Mouse (Mus musculus): ENCODE data around the gene Itpripl1.
"Not testable (repeated sequence)": the region's sequence is repeated elsewhere in the genome, so short reads cannot be mapped to it uniquely, and the experiment has no call there.

Itpripl1 gene

DNA sequence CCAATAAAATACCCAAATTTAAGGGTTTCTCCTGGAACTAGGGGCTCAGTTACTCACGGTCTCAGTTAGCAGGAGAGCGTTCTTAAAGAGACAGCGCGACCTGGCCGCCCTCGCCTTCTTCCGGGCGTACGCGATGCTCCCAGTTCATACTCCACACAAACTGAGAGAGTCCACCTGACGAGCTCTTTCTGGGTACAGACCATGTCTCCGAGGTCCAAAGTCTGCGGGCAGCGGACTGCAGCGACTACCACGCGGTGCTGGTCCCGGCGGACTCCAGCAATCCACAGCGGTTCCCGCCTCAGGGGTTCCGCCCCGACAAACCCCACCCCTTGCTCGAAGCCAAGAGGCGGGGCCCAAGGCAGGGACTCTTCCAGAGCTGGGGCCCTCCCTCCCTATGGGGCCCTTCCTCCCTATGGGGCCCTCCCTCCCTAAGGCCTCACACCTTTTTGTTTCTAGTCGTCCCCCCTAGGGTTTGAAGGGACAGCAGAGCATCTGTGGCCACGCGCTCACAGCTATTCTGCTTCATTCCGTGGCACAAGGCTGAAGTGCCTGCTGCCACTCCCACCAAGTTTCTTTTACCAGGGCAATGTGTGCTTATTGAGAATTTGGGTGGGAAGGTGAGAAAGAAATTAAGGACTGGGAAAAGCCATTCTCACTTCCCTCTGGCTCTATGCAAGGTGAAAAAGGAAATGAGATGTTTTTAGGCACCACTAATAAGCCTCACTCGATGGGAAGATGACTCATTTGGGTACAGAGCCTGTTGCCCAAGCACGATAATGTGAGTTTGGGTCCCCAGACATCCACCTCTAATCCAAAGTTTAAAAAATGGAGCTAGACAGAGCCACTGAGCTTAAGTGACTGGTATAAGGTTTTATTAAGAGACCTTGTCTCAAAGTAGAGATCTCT is at the start of gene Itpripl1:
Gene Itpripl1 (minus strand): TSS at position 285 of the 906 bp plus-strand sequence.
- peaks cover 38% of the 10 kb centered on the region for H3K27me3 ChIP-seq (ENCODE audit: insufficient read depth, low read length)
- peak within 1 kb of the TSS; percentile 82 for H3K4me3 ChIP-seq (replicated peaks; ENCODE audit: low read length)
- H3K9me3 ChIP-seq (ENCODE audit: low read length): no peaks in the 10 kb centered on the region
- H3K4me1 ChIP-seq (replicated peaks; ENCODE audit: low read depth, low read length): peaks cover 26% of the 10 kb centered on the region
- TF ChIP-seq NANOG (IDR thresholded peaks at IDR 0.05; ENCODE audit: borderline replicate concordance, low read length) (no peak), POU5F1 (IDR thresholded peaks at IDR 0.05; ENCODE audit: borderline replicate concordance, low read length) (no peak), CTCF (conservative IDR thresholded peaks at IDR 0.05; ENCODE audit: low read length) (no peak)
- H3K36me3 ChIP-seq (ENCODE audit: insufficient read depth, low read length): peaks cover 30% of the 10 kb centered on the region

DNA sequence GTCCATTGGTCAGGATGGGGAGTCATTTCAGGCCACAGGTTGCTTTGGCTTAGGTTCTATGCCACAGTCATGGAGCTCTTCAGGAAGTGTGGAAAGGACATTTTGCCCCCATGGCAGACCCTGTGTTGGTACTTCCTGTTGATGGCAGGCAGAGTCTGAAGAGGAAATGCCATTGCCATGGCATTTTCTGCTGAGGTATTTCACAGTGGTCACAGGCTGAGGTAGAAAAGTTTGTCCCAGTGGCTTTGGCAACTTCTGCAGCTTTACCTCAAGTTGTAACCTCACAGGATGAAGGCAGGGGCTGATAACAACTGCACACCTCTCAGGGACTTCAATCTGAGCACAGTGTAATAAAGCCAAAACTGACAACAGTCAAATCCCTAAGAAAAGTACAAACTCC is 46.3 kb upstream of the Itpripl1 start:
- no peaks in the 10 kb centered on the region for H3K27me3 ChIP-seq (ENCODE audit: insufficient read depth, low read length)
- no peaks in the 10 kb centered on the region for H3K9me3 ChIP-seq (ENCODE audit: low read length)
- no peaks in the 10 kb centered on the region for H3K36me3 ChIP-seq (ENCODE audit: insufficient read depth, low read length)
- H3K4me1 ChIP-seq (replicated peaks; ENCODE audit: low read depth, low read length): no peaks in the 10 kb centered on the region
- no peak overlapping the region for H3K4me3 ChIP-seq (replicated peaks; ENCODE audit: low read length)
- TF ChIP-seq NANOG (IDR thresholded peaks at IDR 0.05; ENCODE audit: borderline replicate concordance, low read length) (no peak), CTCF (conservative IDR thresholded peaks at IDR 0.05; ENCODE audit: low read length) (no peak), POU5F1 (IDR thresholded peaks at IDR 0.05; ENCODE audit: borderline replicate concordance, low read length) (no peak)

DNA sequence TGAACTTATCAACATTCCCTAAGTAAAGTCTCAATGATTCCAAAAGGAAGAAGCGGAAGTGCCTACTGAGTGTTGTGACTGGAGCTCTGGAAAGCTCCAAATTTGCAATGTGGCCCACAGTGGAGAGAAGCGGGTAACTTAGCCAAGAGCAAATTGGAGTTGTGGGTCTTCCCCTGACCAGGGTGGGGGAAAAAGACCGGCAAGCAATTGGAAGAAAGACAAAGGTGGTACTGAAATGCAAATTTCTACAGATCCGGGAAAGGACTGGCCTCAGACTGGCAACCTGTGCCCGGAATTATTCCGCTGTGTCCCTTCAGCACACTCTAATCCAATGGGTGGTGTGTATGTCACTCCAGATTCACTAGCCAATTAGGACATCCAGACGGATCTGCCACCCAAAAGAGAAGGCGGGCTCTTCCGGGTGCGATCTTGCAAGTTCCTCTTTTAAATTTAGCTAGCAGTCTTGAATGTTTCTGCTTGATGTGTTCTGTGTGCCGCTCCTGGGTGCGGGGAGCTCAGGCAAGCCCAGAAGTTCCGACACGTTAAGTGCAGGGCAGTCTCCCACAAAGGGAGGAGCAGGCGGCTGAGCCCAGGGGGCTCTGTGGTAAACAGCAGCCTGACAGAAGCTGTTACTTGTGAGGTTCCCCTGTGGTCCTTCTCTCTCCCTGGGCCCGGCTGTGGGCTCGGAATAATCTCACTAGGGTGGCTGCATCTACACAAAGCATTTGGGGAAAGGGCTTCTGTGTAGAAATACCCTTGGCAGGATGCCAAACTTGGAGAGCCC is 39.5 kb upstream of the Itpripl1 start:
- H3K4me3 ChIP-seq (replicated peaks; ENCODE audit: low read length): peak overlapping the region; percentile 85
- H3K9me3 ChIP-seq (ENCODE audit: low read length): no peaks in the 10 kb centered on the region
- peaks cover 22% of the 10 kb centered on the region for H3K4me1 ChIP-seq (replicated peaks; ENCODE audit: low read depth, low read length)
- TF ChIP-seq NANOG (IDR thresholded peaks at IDR 0.05; ENCODE audit: borderline replicate concordance, low read length) (no peak), CTCF (conservative IDR thresholded peaks at IDR 0.05; ENCODE audit: low read length) (no peak), POU5F1 (IDR thresholded peaks at IDR 0.05; ENCODE audit: borderline replicate concordance, low read length) (no peak)
- H3K36me3 ChIP-seq (ENCODE audit: insufficient read depth, low read length): no peaks in the 10 kb centered on the region
- no peaks in the 10 kb centered on the region for H3K27me3 ChIP-seq (ENCODE audit: insufficient read depth, low read length)

DNA sequence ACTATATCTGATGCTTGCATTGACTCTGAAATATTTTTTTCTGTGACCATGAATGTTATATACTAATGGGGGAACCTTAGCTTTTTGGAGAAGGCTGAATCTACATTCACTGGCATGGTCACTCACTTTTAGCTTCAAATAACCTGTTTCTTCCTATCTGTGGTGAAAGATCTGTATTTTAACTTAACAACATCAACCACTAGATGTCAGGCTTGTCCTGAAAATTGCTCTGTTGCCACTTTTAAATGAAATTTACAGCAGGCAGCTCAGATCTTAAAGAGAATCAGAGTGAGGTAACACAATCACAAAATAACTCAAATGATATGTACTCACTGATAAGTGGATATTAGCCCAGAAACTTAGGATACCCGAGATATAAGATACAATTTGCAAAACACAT is 23.0 kb upstream of the Itpripl1 start:
- H3K36me3 ChIP-seq (ENCODE audit: insufficient read depth, low read length): not testable (repeated sequence)

DNA sequence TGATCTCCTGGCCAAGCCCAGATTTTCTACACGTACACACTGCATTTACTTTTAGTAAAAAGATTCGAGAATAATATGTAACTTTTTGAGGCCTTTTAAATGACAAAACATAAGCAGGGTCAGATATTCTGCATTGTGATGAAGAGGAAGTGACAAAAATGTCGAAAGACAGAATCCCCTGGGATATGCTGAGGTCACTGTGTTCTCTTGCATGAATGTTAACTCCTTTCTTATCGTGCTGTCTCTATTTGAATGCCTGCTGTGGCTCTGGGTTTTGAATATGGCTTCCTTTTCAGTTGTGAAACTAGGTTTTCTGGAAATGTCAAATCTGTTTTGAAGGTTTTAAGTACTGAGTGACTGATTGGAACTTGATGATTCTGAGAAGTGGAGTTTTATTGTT is 22.4 kb upstream of the Itpripl1 start:
- Histone ChIP-seq H3K4me1 (replicated peaks; ENCODE audit: low read depth, low read length) (no peaks in the 10 kb centered on the region), H3K9me3 (ENCODE audit: low read length) (no peaks in the 10 kb centered on the region), H3K4me3 (replicated peaks; ENCODE audit: low read length) (no peak overlapping the region), H3K27me3 (ENCODE audit: insufficient read depth, low read length) (peaks cover 10% of the 10 kb centered on the region; the same call in 1 of the 2 replicates), H3K36me3 (ENCODE audit: insufficient read depth, low read length) (no peaks in the 10 kb centered on the region)
- no peak for TF ChIP-seq CTCF (conservative IDR thresholded peaks at IDR 0.05; ENCODE audit: low read length)
- TF ChIP-seq NANOG (IDR thresholded peaks at IDR 0.05; ENCODE audit: borderline replicate concordance, low read length): no peak
- no peak for TF ChIP-seq POU5F1 (IDR thresholded peaks at IDR 0.05; ENCODE audit: borderline replicate concordance, low read length)

More for the DNA sequence above, 23.0 kb upstream of the Itpripl1 start:
- not testable (repeated sequence) for H3K27me3 ChIP-seq (ENCODE audit: insufficient read depth, low read length); H3K4me1 ChIP-seq (replicated peaks; ENCODE audit: low read depth, low read length); H3K4me3 ChIP-seq (replicated peaks; ENCODE audit: low read length); H3K9me3 ChIP-seq (ENCODE audit: low read length)

DNA sequence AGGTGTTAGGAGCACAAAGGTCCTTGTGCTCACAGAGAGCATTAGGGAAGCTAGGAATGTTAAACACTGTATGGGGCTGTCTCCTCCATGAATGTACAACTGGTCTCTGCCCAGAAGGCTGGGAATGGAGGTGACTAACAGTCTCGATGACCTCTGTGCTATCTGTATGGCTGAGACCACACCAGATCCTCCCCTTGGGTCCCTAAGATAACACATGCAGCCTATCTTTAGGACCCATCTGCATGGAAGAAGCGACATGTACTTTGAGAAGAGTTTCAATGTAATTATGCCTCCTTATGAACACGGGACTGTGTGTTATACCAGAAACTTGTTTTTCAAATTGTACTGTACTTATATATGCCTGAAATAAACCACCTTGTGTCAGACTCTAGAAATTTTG is 2.5 kb upstream of the Itpripl1 start:
- peaks cover 26% of the 10 kb centered on the region for H3K4me1 ChIP-seq (replicated peaks; ENCODE audit: low read depth, low read length)
- peaks cover 11% of the 10 kb centered on the region for H3K36me3 ChIP-seq (ENCODE audit: insufficient read depth, low read length)
- H3K27me3 ChIP-seq (ENCODE audit: insufficient read depth, low read length): peaks cover 38% of the 10 kb centered on the region
- TF ChIP-seq POU5F1 (IDR thresholded peaks at IDR 0.05; ENCODE audit: borderline replicate concordance, low read length) (no peak), NANOG (IDR thresholded peaks at IDR 0.05; ENCODE audit: borderline replicate concordance, low read length) (no peak), CTCF (conservative IDR thresholded peaks at IDR 0.05; ENCODE audit: low read length) (no peak)
- H3K4me3 ChIP-seq (replicated peaks; ENCODE audit: low read length): no peak overlapping the region
- H3K9me3 ChIP-seq (ENCODE audit: low read length): no peaks in the 10 kb centered on the region

DNA sequence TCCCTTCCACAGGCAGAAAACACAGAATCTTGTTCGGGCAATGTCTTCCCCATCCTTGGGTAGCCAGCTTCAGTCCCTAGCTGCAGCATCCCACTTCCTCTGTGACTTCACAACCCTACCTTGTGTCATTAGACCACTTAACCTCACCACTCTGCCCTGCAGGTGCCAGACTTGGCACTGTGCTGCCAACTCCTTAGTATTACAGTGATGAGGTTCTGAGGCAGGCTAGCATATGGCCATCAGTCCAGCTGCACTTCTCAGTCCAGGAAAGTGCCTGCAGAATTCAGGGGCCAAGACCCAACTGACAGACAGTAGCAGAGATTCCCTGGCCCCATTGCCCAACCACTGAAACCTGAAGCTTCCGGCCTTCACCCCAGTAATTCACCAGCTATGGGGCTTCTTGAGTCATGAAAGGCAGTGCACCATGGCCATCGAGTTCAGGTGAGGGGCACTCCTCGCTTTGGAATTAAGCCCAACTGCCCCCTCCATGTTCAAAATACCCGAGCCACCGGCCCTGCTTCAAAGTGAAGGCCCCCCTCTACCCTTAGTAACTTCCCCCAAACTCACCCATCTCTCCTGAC is 575 bp downstream of the Itpripl1 start:
- peaks cover 30% of the 10 kb centered on the region for H3K36me3 ChIP-seq (ENCODE audit: insufficient read depth, low read length)
- no peak for TF ChIP-seq NANOG (IDR thresholded peaks at IDR 0.05; ENCODE audit: borderline replicate concordance, low read length)
- TF ChIP-seq POU5F1 (IDR thresholded peaks at IDR 0.05; ENCODE audit: borderline replicate concordance, low read length): no peak
- TF ChIP-seq CTCF (conservative IDR thresholded peaks at IDR 0.05; ENCODE audit: low read length): no peak
- peaks cover 34% of the 10 kb centered on the region for H3K4me1 ChIP-seq (replicated peaks; ENCODE audit: low read depth, low read length)
- no peaks in the 10 kb centered on the region for H3K9me3 ChIP-seq (ENCODE audit: low read length)
- H3K4me3 ChIP-seq (replicated peaks; ENCODE audit: low read length): peak overlapping the region; percentile 82
- H3K27me3 ChIP-seq (ENCODE audit: insufficient read depth, low read length): peaks cover 38% of the 10 kb centered on the region

DNA sequence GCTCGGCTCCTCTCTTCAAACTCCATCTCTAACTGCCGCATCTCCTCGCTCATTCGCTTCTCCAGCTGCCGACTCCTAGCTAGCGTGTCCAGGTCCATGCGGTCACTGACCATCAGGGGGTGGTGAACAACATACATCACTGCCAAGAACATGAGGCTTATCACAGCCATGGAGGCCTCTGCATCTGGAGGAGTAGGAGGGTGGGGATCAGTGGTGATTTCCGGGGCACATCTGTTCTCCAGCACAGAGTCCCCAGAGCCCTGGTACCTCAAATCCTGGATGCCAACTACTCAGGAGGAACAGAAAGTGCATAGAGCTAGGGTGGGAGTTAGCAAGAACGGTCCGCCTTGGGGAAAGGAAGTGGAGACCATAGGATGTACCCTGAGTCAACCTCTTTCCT is 1.2 kb downstream of the Itpripl1 start:
- H3K4me1 ChIP-seq (replicated peaks; ENCODE audit: low read depth, low read length): peaks cover 40% of the 10 kb centered on the region
- H3K36me3 ChIP-seq (ENCODE audit: insufficient read depth, low read length): peaks cover 30% of the 10 kb centered on the region
- peaks cover 35% of the 10 kb centered on the region for H3K27me3 ChIP-seq (ENCODE audit: insufficient read depth, low read length)
- TF ChIP-seq POU5F1 (IDR thresholded peaks at IDR 0.05; ENCODE audit: borderline replicate concordance, low read length) (no peak), NANOG (IDR thresholded peaks at IDR 0.05; ENCODE audit: borderline replicate concordance, low read length) (no peak), CTCF (conservative IDR thresholded peaks at IDR 0.05; ENCODE audit: low read length) (no peak)
- H3K9me3 ChIP-seq (ENCODE audit: low read length): no peaks in the 10 kb centered on the region
- peak overlapping the region; percentile 82; the same call in 1 of the 2 replicates for H3K4me3 ChIP-seq (replicated peaks; ENCODE audit: low read length)

All from E14TG2a.4 (cell line).